Mouse (Mus musculus): ENCODE results near the gene Celf2.

The Celf2 gene

GRCm38 (mm10) chr2:6872131-6872893, 637.1 kb downstream of the Celf2 start:
- peak; percentile 92 for DNase-seq (ENCODE audit: inconsistent ontology term)

- DNase-seq (ENCODE audit: inconsistent ontology term), result peak; percentile 47
These were observed 637.9 kb downstream of the Celf2 start for GRCm38 (mm10) chr2:6871281-6872130.

- peak; percentile 57 for DNase-seq (ENCODE audit: inconsistent ontology term)
These were observed 639.2 kb downstream of the Celf2 start for GRCm38 (mm10) chr2:6869956-6870710.

- DNase-seq (ENCODE audit: inconsistent ontology term), result peak; percentile 30
These were observed 642.1 kb downstream of the Celf2 start for GRCm38 (mm10) chr2:6867297-6867696.

GRCm38 (mm10) chr2:6865785-6866184, 643.6 kb downstream of the Celf2 start:
- DNase-seq (ENCODE audit: inconsistent ontology term), result no peak

GRCm38 (mm10) chr2:6850102-6850644, 659.2 kb downstream of the Celf2 start:
- no peak for DNase-seq (ENCODE audit: inconsistent ontology term)

GRCm38 (mm10) chr2:6849388-6849787, 660.0 kb downstream of the Celf2 start:
- no peak for DNase-seq (ENCODE audit: inconsistent ontology term)

GRCm38 (mm10) chr2:6830021-6830420, 679.3 kb downstream of the Celf2 start:
- DNase-seq (ENCODE audit: inconsistent ontology term), result no peak

- DNase-seq (ENCODE audit: inconsistent ontology term), result no peak
These were observed 681.8 kb downstream of the Celf2 start for GRCm38 (mm10) chr2:6827583-6827982.

- DNase-seq (ENCODE audit: inconsistent ontology term), result no peak
These were observed 686.3 kb downstream of the Celf2 start for GRCm38 (mm10) chr2:6823021-6823420.

GRCm38 (mm10) chr2:6821593-6821992, 687.8 kb downstream of the Celf2 start:
- DNase-seq (ENCODE audit: inconsistent ontology term), result no peak

GRCm38 (mm10) chr2:6815281-6815680, 694.1 kb downstream of the Celf2 start:
- peak; percentile 64 for DNase-seq (ENCODE audit: inconsistent ontology term)

GRCm38 (mm10) chr2:6808736-6809135, 700.6 kb downstream of the Celf2 start:
- DNase-seq (ENCODE audit: inconsistent ontology term), result no peak

GRCm38 (mm10) chr2:6796754-6797153, 712.6 kb downstream of the Celf2 start:
- no peak for DNase-seq (ENCODE audit: inconsistent ontology term)

- DNase-seq (ENCODE audit: inconsistent ontology term), result no peak
These were observed 713.3 kb downstream of the Celf2 start for GRCm38 (mm10) chr2:6795995-6796588.

- no peak for DNase-seq (ENCODE audit: inconsistent ontology term)
These were observed 714.5 kb downstream of the Celf2 start for GRCm38 (mm10) chr2:6794858-6795257.

- no peak for DNase-seq (ENCODE audit: inconsistent ontology term)
These were observed 718.5 kb downstream of the Celf2 start for GRCm38 (mm10) chr2:6790876-6791275.

GRCm38 (mm10) chr2:6786494-6787144, 722.7 kb downstream of the Celf2 start:
- no peak for DNase-seq (ENCODE audit: inconsistent ontology term)

GRCm38 (mm10) chr2:6770214-6770613, 739.1 kb downstream of the Celf2 start:
- no peak for DNase-seq (ENCODE audit: inconsistent ontology term)

- peak; percentile 29 for DNase-seq (ENCODE audit: inconsistent ontology term)
These were observed 747.0 kb downstream of the Celf2 start for GRCm38 (mm10) chr2:6762381-6762780.

- DNase-seq (ENCODE audit: inconsistent ontology term), result no peak
These were observed 766.2 kb downstream of the Celf2 start for GRCm38 (mm10) chr2:6743173-6743572.
